Mouse (Mus musculus): ENCODE results near the gene Ikzf1.

The Ikzf1 gene

GRCm38 (mm10) chr11:11725252-11725875, 40.6 kb downstream of the Ikzf1 start:
- no peak for DNase-seq

GRCm38 (mm10) chr11:11725876-11726525, 41.2 kb downstream of the Ikzf1 start:
- no peak for DNase-seq

GRCm38 (mm10) chr11:11726807-11727276, 42.0 kb downstream of the Ikzf1 start:
- DNase-seq: no peak

- peak; percentile 68 for DNase-seq
Observed at GRCm38 (mm10) chr11:11727936-11728556, 43.2 kb downstream of the Ikzf1 start.

- peak; percentile 92 for DNase-seq
Observed at GRCm38 (mm10) chr11:11729216-11729615, 44.4 kb downstream of the Ikzf1 start.

- DNase-seq: no peak
Observed at GRCm38 (mm10) chr11:11730062-11730461, 45.3 kb downstream of the Ikzf1 start.

GRCm38 (mm10) chr11:11731727-11732126, 46.9 kb downstream of the Ikzf1 start:
- DNase-seq: no peak

- DNase-seq: peak; percentile 89
Observed at GRCm38 (mm10) chr11:11732972-11733770, 48.4 kb downstream of the Ikzf1 start.

- DNase-seq: peak; percentile 65
Observed at GRCm38 (mm10) chr11:11735155-11735554, 50.4 kb downstream of the Ikzf1 start.

GRCm38 (mm10) chr11:11736948-11737347, 52.1 kb downstream of the Ikzf1 start:
- DNase-seq: no peak

GRCm38 (mm10) chr11:11737562-11737961, 52.8 kb downstream of the Ikzf1 start:
- no peak for DNase-seq

GRCm38 (mm10) chr11:11739054-11739453, 54.3 kb downstream of the Ikzf1 start:
- no peak for DNase-seq

GRCm38 (mm10) chr11:11740603-11741002, 55.8 kb downstream of the Ikzf1 start:
- no peak for DNase-seq

- no peak for DNase-seq
Observed at GRCm38 (mm10) chr11:11741574-11741973, 56.8 kb downstream of the Ikzf1 start.

GRCm38 (mm10) chr11:11742626-11743025, 57.8 kb downstream of the Ikzf1 start:
- peak; percentile 87 for DNase-seq

- DNase-seq: no peak
Observed at GRCm38 (mm10) chr11:11744222-11744621, 59.4 kb downstream of the Ikzf1 start.

GRCm38 (mm10) chr11:11751091-11751490, 66.3 kb downstream of the Ikzf1 start:
- no peak for DNase-seq

GRCm38 (mm10) chr11:11752859-11753258, 68.1 kb downstream of the Ikzf1 start:
- no peak for DNase-seq

- no peak for DNase-seq
Observed at GRCm38 (mm10) chr11:11758121-11758520, 73.3 kb downstream of the Ikzf1 start.

GRCm38 (mm10) chr11:11758883-11759282, 74.1 kb downstream of the Ikzf1 start:
- DNase-seq: no peak

GRCm38 (mm10) chr11:11763211-11763666, 78.4 kb downstream of the Ikzf1 start:
- DNase-seq: no peak

- DNase-seq: no peak
Observed at GRCm38 (mm10) chr11:11765414-11765813, 80.6 kb downstream of the Ikzf1 start.

GRCm38 (mm10) chr11:11766105-11766504, 81.3 kb downstream of the Ikzf1 start:
- DNase-seq: no peak

Measured in liver (tissue).